Mouse (Mus musculus) MEL (cell line): ENCODE data around the gene Rpa2. TPM values are rescaled to one million over a fixed set of nuclear protein-coding genes. Genes with fewer than 3 reads are reported as not detected.

Source experiments
- DNase-seq: peaks from one replicate; pipeline ENCODE4 v3.0.0; 2011; ENCODE audit warnings: low read depth, low spot score
- H3K27ac ChIP-seq: 2 replicates; pipeline ENCODE4 v1.5.1; 2012; ENCODE audit warnings: low read depth, mild to moderate bottlenecking, control low read depth, low read length, moderate library complexity; ENCODE audit not compliant: control insufficient read depth
- H3K27me3 ChIP-seq, 2 experiments: fragments of 150-350 bp in 1 of 2; sonication (generic) in 1 of 2; 2 replicates each; pipeline ENCODE4 v1.6.1; 2012; ENCODE audit warnings: low read length in 2 of 2, mild to moderate bottlenecking in 2 of 2, improper control_type of control experiment in 1 of 2, moderate library complexity in 1 of 2; ENCODE audit not compliant: insufficient read depth in 2 of 2, control insufficient read depth in 1 of 2
- H3K36me3 ChIP-seq, 2 experiments: 2 replicates each; pipeline ENCODE4 v1.6.1; 2012 to 2014; ENCODE audit warnings: low read length in 2 of 2, improper control_type of control experiment in 1 of 2, inconsistent platforms in 1 of 2, mild to moderate bottlenecking in 1 of 2; ENCODE audit not compliant: insufficient read depth in 2 of 2, control insufficient read depth in 1 of 2
- H3K4me1 ChIP-seq, 2 experiments: fragments of 150-350 bp in 1 of 2; sonication (generic) in 1 of 2; 2 replicates each; pipeline ENCODE4 v1.6.1; 2012; ENCODE audit warnings: low read length in 2 of 2, improper control_type of control experiment in 1 of 2, mild to moderate bottlenecking in 1 of 2; ENCODE audit not compliant: insufficient read depth in 2 of 2, control insufficient read depth in 1 of 2
- H3K4me3 ChIP-seq, 2 experiments: fragments of 150-350 bp in 1 of 2; sonication (generic) in 1 of 2; 2 replicates each; pipeline ENCODE4 v1.5.1; 2012; ENCODE audit warnings: low read depth in 2 of 2, low read length in 2 of 2, mild to moderate bottlenecking in 2 of 2, moderate library complexity in 2 of 2, control low read depth in 1 of 2, improper control_type of control experiment in 1 of 2; ENCODE audit not compliant: control insufficient read depth in 1 of 2, insufficient read depth in 1 of 2
- H3K79me2 ChIP-seq: 2 replicates; pipeline ENCODE4 v1.6.1; 2012; ENCODE audit warnings: mild to moderate bottlenecking, low read length, moderate library complexity; ENCODE audit not compliant: control insufficient read depth, poor library complexity, insufficient read depth
- H3K9ac ChIP-seq: 2 replicates; pipeline ENCODE4 v1.6.1; 2012; ENCODE audit warnings: low read depth, mild to moderate bottlenecking, control low read depth, low read length, moderate library complexity; ENCODE audit not compliant: control insufficient read depth, poor library complexity, severe bottlenecking
- H3K9me3 ChIP-seq: fragments of 150-350 bp; sonication (generic); replicated peaks from 2 replicates; pipeline ENCODE4 v1.6.1; 2012; ENCODE audit warnings: mild to moderate bottlenecking, low read length, improper control_type of control experiment, moderate library complexity; ENCODE audit not compliant: insufficient read depth
- BHLHE40 ChIP-seq: IDR thresholded peaks from 2 replicates; pipeline ENCODE4 v1.6.1; 2012; ENCODE audit warnings: low read depth, mild to moderate bottlenecking, inconsistent platforms, low read length, improper control_type of control experiment, borderline replicate concordance
- CHD1 ChIP-seq: IDR thresholded peaks from 2 replicates; pipeline ENCODE4 v1.6.1; 2012; ENCODE audit warnings: low read depth, mild to moderate bottlenecking, inconsistent platforms, low read length, improper control_type of control experiment
- CHD2 ChIP-seq: IDR thresholded peaks from 2 replicates; pipeline ENCODE4 v1.6.1; 2011; ENCODE audit warnings: low read length, improper control_type of control experiment
- CTCF ChIP-seq, 3 experiments: IDR thresholded peaks in 2 of 3; conservative IDR thresholded peaks in 1 of 3; 2 replicates each; pipeline ENCODE4 v1.5.1; 2011 to 2012; ENCODE audit warnings: low read length in 3 of 3, low read depth in 2 of 3, mild to moderate bottlenecking in 2 of 3, improper control_type of control experiment in 1 of 3, inconsistent platforms in 1 of 3, mixed read lengths in 1 of 3, moderate library complexity in 1 of 3; ENCODE audit not compliant: control insufficient read depth in 1 of 3, insufficient read depth in 1 of 3, poor library complexity in 1 of 3, severe bottlenecking in 1 of 3
- E2F4 ChIP-seq: IDR thresholded peaks from 2 replicates; pipeline ENCODE4 v1.6.1; 2011; ENCODE audit warnings: low read depth, low read length, improper control_type of control experiment, borderline replicate concordance
- ELF1 ChIP-seq: IDR thresholded peaks from 2 replicates; pipeline ENCODE4 v1.6.1; 2014; ENCODE audit warnings: low read depth, mild to moderate bottlenecking, inconsistent platforms, low read length, improper control_type of control experiment, moderate library complexity
- EP300 ChIP-seq, 2 experiments: IDR thresholded peaks; 2 replicates each; pipeline ENCODE4 v1.6.1; 2011; ENCODE audit warnings: improper control_type of control experiment in 2 of 2, low read length in 2 of 2, low read depth in 1 of 2, mild to moderate bottlenecking in 1 of 2
- ETS1 ChIP-seq: IDR thresholded peaks from 2 replicates; pipeline ENCODE4 v1.6.1; 2012; ENCODE audit warnings: low read depth, mild to moderate bottlenecking, inconsistent platforms, low read length, improper control_type of control experiment, moderate library complexity
- GABPA ChIP-seq: IDR thresholded peaks from 2 replicates; pipeline ENCODE4 v1.6.1; 2012; ENCODE audit warnings: low read depth, mild to moderate bottlenecking, inconsistent platforms, low read length, improper control_type of control experiment, moderate library complexity
- GATA1 ChIP-seq: IDR thresholded peaks from 2 replicates; pipeline ENCODE4 v1.6.1; 2011; ENCODE audit warnings: low read depth, low read length, improper control_type of control experiment
- HCFC1 ChIP-seq: IDR thresholded peaks from 2 replicates; pipeline ENCODE4 v1.6.1; 2012; ENCODE audit warnings: low read depth, mild to moderate bottlenecking, inconsistent platforms, low read length, improper control_type of control experiment, moderate library complexity
- JUND ChIP-seq: IDR thresholded peaks from 2 replicates; pipeline ENCODE4 v1.6.1; 2011; ENCODE audit warnings: low read depth, mild to moderate bottlenecking, improper control_type of control experiment, low read length
- KAT2A ChIP-seq: conservative IDR thresholded peaks from 2 replicates; pipeline ENCODE4 v1.6.1; 2012; ENCODE audit warnings: low read depth, low read length, improper control_type of control experiment, inconsistent platforms
- MAFK ChIP-seq: IDR thresholded peaks from 2 replicates; pipeline ENCODE4 v1.6.1; 2011; ENCODE audit warnings: low read depth, mild to moderate bottlenecking, low read length, improper control_type of control experiment, borderline replicate concordance
- MAX ChIP-seq: IDR thresholded peaks from 2 replicates; pipeline ENCODE4 v1.6.1; 2011; ENCODE audit warnings: low read length, improper control_type of control experiment
- MEF2A ChIP-seq: IDR thresholded peaks from 2 replicates; pipeline ENCODE4 v1.6.1; 2014; ENCODE audit warnings: low read depth, mild to moderate bottlenecking, inconsistent platforms, low read length, improper control_type of control experiment; ENCODE audit not compliant: poor library complexity, insufficient replicate concordance, severe bottlenecking; ENCODE audit errors: extremely low read depth
- MXI1 ChIP-seq: IDR thresholded peaks from 2 replicates; pipeline ENCODE4 v1.6.1; 2011; ENCODE audit warnings: mild to moderate bottlenecking, low read depth, low read length, improper control_type of control experiment
- MYB ChIP-seq: IDR thresholded peaks from 2 replicates; pipeline ENCODE4 v1.6.1; 2011; ENCODE audit warnings: mild to moderate bottlenecking, low read depth, low read length, improper control_type of control experiment
- MYC ChIP-seq: IDR thresholded peaks from 2 replicates; pipeline ENCODE4 v1.6.1; 2011; ENCODE audit warnings: low read depth, mild to moderate bottlenecking, low read length, improper control_type of control experiment, moderate library complexity
- NELFE ChIP-seq: IDR thresholded peaks from 2 replicates; pipeline ENCODE4 v1.6.1; 2011; ENCODE audit warnings: low read depth, low read length, improper control_type of control experiment
- NRF1 ChIP-seq: IDR thresholded peaks from 2 replicates; pipeline ENCODE4 v1.6.1; 2014; ENCODE audit warnings: low read depth, mild to moderate bottlenecking, inconsistent platforms, low read length, improper control_type of control experiment, moderate library complexity; ENCODE audit not compliant: poor library complexity, insufficient read depth, severe bottlenecking
- POLR2A ChIP-seq, 2 experiments: IDR thresholded peaks; 2 replicates each; pipeline ENCODE4 v1.6.1; 2011 to 2012; ENCODE audit warnings: low read length in 2 of 2, mild to moderate bottlenecking in 2 of 2, control low read depth in 1 of 2, improper control_type of control experiment in 1 of 2, low read depth in 1 of 2, moderate library complexity in 1 of 2; ENCODE audit not compliant: control insufficient read depth in 1 of 2, insufficient read depth in 1 of 2, poor library complexity in 1 of 2
- POLR2AphosphoS2 ChIP-seq: IDR thresholded peaks from 2 replicates; pipeline ENCODE4 v1.6.1; 2011; ENCODE audit warnings: low read length, improper control_type of control experiment
- POLR2AphosphoS5 ChIP-seq: IDR thresholded peaks from 2 replicates; pipeline ENCODE4 v1.6.1; 2012; ENCODE audit warnings: low read depth, borderline replicate concordance, mild to moderate bottlenecking, inconsistent platforms, low read length, moderate library complexity, mixed read lengths
- RAD21 ChIP-seq: IDR thresholded peaks from 2 replicates; pipeline ENCODE4 v1.6.1; 2011; ENCODE audit warnings: mild to moderate bottlenecking, low read depth, low read length, improper control_type of control experiment
- RCOR1 ChIP-seq: IDR thresholded peaks from 2 replicates; pipeline ENCODE4 v1.6.1; 2012; ENCODE audit warnings: low read depth, mild to moderate bottlenecking, inconsistent platforms, low read length, improper control_type of control experiment
- SMC3 ChIP-seq: IDR thresholded peaks from 2 replicates; pipeline ENCODE4 v1.6.1; 2011; ENCODE audit warnings: low read depth, low read length, improper control_type of control experiment
- TAL1 ChIP-seq: IDR thresholded peaks from 2 replicates; pipeline ENCODE4 v1.6.1; 2012; ENCODE audit warnings: mild to moderate bottlenecking, inconsistent platforms, low read length, moderate library complexity, mixed read lengths
- TBP ChIP-seq: IDR thresholded peaks from 2 replicates; pipeline ENCODE4 v1.8.0; 2011; ENCODE audit warnings: low read depth, low read length, improper control_type of control experiment
- TCF12 ChIP-seq: IDR thresholded peaks from 2 replicates; pipeline ENCODE4 v1.6.1; 2014; ENCODE audit warnings: low read depth, mild to moderate bottlenecking, inconsistent platforms, low read length, improper control_type of control experiment, moderate library complexity
- UBTF ChIP-seq: IDR thresholded peaks from 2 replicates; pipeline ENCODE4 v1.6.1; 2012; ENCODE audit warnings: low read depth, mild to moderate bottlenecking, inconsistent platforms, low read length, improper control_type of control experiment, moderate library complexity, borderline replicate concordance; ENCODE audit not compliant: insufficient read depth
- USF1 ChIP-seq: IDR thresholded peaks from 2 replicates; pipeline ENCODE4 v1.6.1; 2014; ENCODE audit warnings: low read depth, mild to moderate bottlenecking, inconsistent platforms, low read length, improper control_type of control experiment, moderate library complexity
- ZC3H11A ChIP-seq: IDR thresholded peaks from 2 replicates; pipeline ENCODE4 v1.6.1; 2012; ENCODE audit warnings: low read depth, mild to moderate bottlenecking, inconsistent platforms, low read length, improper control_type of control experiment
- ZKSCAN1 ChIP-seq: IDR thresholded peaks from 2 replicates; pipeline ENCODE4 v1.6.1; 2012; ENCODE audit warnings: low read depth, mild to moderate bottlenecking, inconsistent platforms, low read length, improper control_type of control experiment, moderate library complexity
- ZMIZ1 ChIP-seq: IDR thresholded peaks from 2 replicates; pipeline ENCODE4 v1.6.1; 2012; ENCODE audit warnings: low read depth, mild to moderate bottlenecking, inconsistent platforms, low read length, improper control_type of control experiment, moderate library complexity
- ZNF384 ChIP-seq: IDR thresholded peaks from 2 replicates; pipeline ENCODE4 v1.6.1; 2012; ENCODE audit warnings: low read depth, mild to moderate bottlenecking, inconsistent platforms, low read length, improper control_type of control experiment
- polyA plus RNA-seq, 2 experiments: library from polyadenylated mRNA; stranded (reverse) in 1 of 2; unstranded in 1 of 2; fragments of >175 nt in 1 of 2; fragments of >200 nt in 1 of 2; gene quantifications; 2 replicates each; pipeline versions ENCODE4 v1.2.1 to v1.2.4; 2012; ENCODE audit warnings: low replicate concordance in 2 of 2, low read depth in 1 of 2; ENCODE audit not compliant: insufficient read length in 2 of 2, insufficient read depth in 1 of 2, missing spikeins in 1 of 2
- total RNA-seq: library from RNA; depleted of rRNA; stranded (reverse); fragments of 300-350 nt; gene quantifications from 2 replicates; pipeline ENCODE4 v1.2.3, GENCODE M21; 2012

Rpa2 gene
- total and polyA plus RNA-seq, 3 experiments = 103 to 119 TPM; not detected in 1

GRCm38 (mm10) chr4:132823614-132824366 is 55.7 kb downstream of the Rpa2 start:
- no peak overlapping the region for H3K27ac ChIP-seq
- DNase-seq = peak; percentile 86
- H3K27me3 ChIP-seq = no peaks in the 10 kb centered on the region
- H3K79me2 ChIP-seq = no peaks in the 10 kb centered on the region
- no peak overlapping the region for H3K4me3 ChIP-seq
- H3K36me3 ChIP-seq = no peaks in the 10 kb centered on the region; a peak in 2 of 4 replicates
- no peak overlapping the region for H3K9ac ChIP-seq
- no peaks in the 10 kb centered on the region for H3K4me1 ChIP-seq
- H3K9me3 ChIP-seq = no peaks in the 10 kb centered on the region
- TF ChIP-seq RAD21 (peak; percentile 96), BHLHE40 (no peak), ETS1 (no peak), GATA1 (0 out of 2 replicates have a peak, but pooled peaks have one; percentile 7), RCOR1 (peak; percentile 26; the same call in 1 of the 2 replicates), USF1 (no peak), GABPA (no peak), POLR2AphosphoS2 (no peak), MYB (no peak), KAT2A (no peak), ZC3H11A (peak; percentile 96), ZMIZ1 (no peak), CHD1 (no peak), E2F4 (no peak), MYC (peak; percentile 66; the same call in 1 of the 2 replicates), NRF1 (no peak), MAX (no peak), ZKSCAN1 (no peak), POLR2AphosphoS5 (no peak), EP300 (IDR thresholded peaks at IDR 0.05; ENCODE audit: low read depth in 1 of 2, low read length in 2 of 2) (0 out of 4 replicates have a peak, but pooled peaks of 1 of the 2 experiments have one; percentile 13), JUND (no peak), ELF1 (no peak), ZNF384 (peak; percentile 80), NELFE (no peak), MAFK (0 out of 2 replicates have a peak, but pooled peaks have one; percentile 8), MXI1 (no peak), TBP (0 out of 2 replicates have a peak, but pooled peaks have one; percentile 33), CHD2 (no peak), SMC3 (peak; percentile 93), CTCF (IDR thresholded peaks at IDR 0.05 in 2 of 3, conservative IDR thresholded peaks at IDR 0.05 in 1 of 3; ENCODE audit: control insufficient read depth in 1 of 3, insufficient read depth in 1 of 3, low read depth in 2 of 3, low read length in 3 of 3, poor library complexity in 1 of 3, severe bottlenecking in 1 of 3) (peak; percentile 94 to 99 (median 95)), TCF12 (peak; percentile 25; the same call in 1 of the 2 replicates), UBTF (no peak), HCFC1 (peak; percentile 40), MEF2A (no peak), TAL1 (no peak), POLR2A (IDR thresholded peaks at IDR 0.05; ENCODE audit: control insufficient read depth in 1 of 2, insufficient read depth in 1 of 2, low read depth in 1 of 2, low read length in 2 of 2, poor library complexity in 1 of 2) (no peak)
